Mouse (Mus musculus) inflammation-experienced regulatory T-cells, adult 16 weeks (primary cell): ENCODE results near the gene Fhdc1. TPM values are rescaled to one million over a fixed set of nuclear protein-coding genes. Genes with fewer than 3 reads are reported as not detected.

ENCODE experiments used
- polyA plus RNA-seq: library from polyadenylated mRNA; unstranded; fragments of 100-300 nt; shearing (Covaris generic); gene quantifications from one replicate; pipeline ENCODE4 v1.2.1, GENCODE M21; 2017

Fhdc1 gene
- 7.9 TPM for polyA plus RNA-seq

GRCm38 (mm10) chr3:84480006-84480897 is at the start of gene Fhdc1:
Gene Fhdc1, minus strand, starts transcription at chr3:84480429.

Other genes starting within 250 kb of the Fhdc1 start
- gene Trim2, start 173.6 kb downstream of the Fhdc1 start, polyA plus RNA-seq = 5.1 TPM
- gene Arfip1, start 102.2 kb upstream of the Fhdc1 start, polyA plus RNA-seq = 71.5 TPM
- gene Tigd4, start 113.1 kb upstream of the Fhdc1 start, polyA plus RNA-seq = not detected
- gene Tmem154, start 185.8 kb upstream of the Fhdc1 start, polyA plus RNA-seq = 174 TPM